Mouse (Mus musculus): ENCODE measurements around the gene Olfr1196.
"Not testable (repeated sequence)": the region's sequence is repeated elsewhere in the genome, so short reads cannot be mapped to it uniquely, and the experiment has no call there.

The Olfr1196 gene

DNA sequence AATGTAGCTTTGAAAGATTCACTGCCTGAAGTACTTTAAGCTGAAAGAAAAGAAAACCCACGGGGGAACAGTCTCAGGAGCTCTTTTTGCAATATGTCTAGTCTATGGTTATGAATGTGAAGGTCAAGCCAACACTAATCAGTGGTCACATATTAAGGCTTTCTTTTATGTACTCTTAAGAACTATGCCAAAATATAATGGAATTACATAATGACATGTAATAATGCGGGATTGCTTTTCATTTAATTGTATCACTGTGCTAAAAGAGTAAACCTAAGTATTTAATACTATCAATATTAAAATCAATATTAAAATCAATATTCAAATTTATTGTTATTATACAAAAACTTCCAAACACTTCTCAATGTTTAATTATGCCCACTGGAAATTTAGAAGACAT, at the start of gene Olfr1196:
TSS of gene Olfr1196 (minus strand) at position 101 of the 400 bp plus-strand sequence.
- no peak for DNase-seq (ENCODE audit: low read depth, low spot score)

DNA sequence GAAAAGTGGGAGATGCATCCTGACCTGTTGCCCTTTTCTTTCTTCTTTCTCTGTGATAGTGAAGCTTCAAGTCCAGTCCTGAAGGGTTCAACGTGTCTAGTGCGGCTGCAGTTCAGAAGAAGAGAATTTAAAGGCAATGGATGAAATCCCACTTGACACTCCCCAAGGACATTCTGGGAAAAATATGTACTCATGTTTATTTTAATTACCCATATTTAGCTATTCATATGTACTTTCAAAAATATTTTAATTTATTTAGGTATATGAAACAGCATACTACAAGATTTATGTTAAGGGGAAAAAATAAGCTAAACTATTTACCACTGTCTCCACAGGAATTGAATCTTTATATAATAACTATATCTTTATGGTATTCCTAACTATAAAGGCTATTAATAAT, 46.9 kb upstream of the Olfr1196 start, which contains the start of gene Olfr1198:
TSS of gene Olfr1198 (minus strand) at position 101 of the 400 bp plus-strand sequence.
- no peak for DNase-seq (ENCODE audit: low read depth, low spot score)

DNA sequence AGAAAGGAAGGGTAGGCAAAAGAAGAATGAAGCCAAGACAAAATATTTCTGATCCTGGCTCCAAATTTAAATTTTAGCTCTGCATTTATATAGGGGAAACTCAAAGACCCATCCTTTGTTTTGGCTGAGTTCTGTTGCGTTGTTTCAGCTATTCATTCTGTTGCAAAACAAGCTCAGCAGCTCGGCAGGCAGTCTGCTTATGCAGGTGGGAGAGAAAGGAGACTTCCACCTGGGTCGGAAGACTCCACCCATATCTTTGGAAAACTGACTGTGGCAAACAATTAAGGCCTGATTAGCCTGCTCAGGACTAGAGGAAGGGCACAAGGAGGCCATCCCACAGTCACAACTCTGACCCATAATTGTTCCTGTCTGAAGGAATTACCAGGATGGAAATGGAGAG, 39.0 kb upstream of the Olfr1196 start:
- no peak for DNase-seq (ENCODE audit: low read depth, low spot score)

DNA sequence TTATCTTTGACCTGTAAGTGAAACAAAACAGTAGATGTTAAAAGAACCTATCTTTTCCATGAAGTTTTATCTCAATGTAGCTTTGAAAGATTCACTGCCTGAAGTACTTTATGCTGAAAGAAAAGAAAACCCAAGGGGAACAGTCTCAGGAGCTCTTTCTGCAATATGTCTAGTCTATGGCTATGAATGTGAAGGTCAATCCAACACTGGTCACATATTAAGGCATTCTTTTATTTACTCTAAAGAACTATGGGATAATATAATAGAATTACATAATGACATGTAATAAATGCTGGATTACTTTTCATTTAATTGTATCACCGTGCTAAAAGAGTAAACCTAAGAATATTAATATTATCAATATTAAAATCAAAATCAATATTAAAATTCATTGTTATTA, 27.9 kb upstream of the Olfr1196 start, which contains the start of gene Olfr1197:
TSS of gene Olfr1197 (minus strand) at position 101 of the 400 bp plus-strand sequence.
- no peak for DNase-seq (ENCODE audit: low read depth, low spot score)

DNA sequence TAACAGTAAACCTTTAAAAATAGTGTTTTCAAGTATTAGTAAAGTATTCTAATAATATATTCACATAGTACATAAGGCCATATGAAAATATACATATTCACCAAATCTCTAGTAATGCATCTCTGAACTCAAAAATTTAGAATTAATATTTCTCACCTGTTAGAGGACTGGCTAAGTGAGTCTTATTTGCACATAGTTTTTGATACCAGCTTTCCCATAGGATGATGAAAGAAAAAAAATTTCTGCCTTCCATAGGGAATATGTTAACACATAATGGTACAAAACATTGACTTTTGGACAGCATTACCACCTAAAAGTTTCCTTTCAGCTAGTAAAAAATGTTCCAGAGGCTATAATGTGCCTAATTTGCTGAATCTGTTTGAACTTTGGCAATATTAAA, 15.3 kb downstream of the Olfr1196 start, which contains the start of gene Olfr1195:
TSS of gene Olfr1195 (minus strand) at position 101 of the 400 bp plus-strand sequence.
- DNase-seq (ENCODE audit: low read depth, low spot score), result no peak

DNA sequence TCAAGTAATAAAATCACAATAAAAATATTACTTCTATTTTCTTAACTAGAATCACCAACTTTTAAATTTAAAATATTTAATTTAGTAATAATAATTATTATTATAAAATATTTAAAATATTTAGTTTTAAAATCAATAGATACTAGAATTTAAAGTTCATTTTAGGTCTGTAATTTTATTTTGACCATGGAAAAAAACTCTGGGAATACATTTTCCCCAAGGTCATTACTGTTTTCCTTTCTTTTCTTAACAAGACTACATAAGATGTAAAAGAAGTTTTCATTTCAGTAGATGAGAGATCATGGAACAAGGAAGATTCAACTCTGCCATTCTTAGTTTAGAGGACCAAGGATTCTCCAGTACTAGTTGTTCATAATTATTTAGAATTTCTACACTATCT, 29.1 kb downstream of the Olfr1196 start, which contains the start of gene Olfr1193:
TSS of gene Olfr1193 (plus strand) at position 301 of the 400 bp plus-strand sequence.
- not testable (repeated sequence) for DNase-seq (ENCODE audit: low read depth, low spot score)

DNA sequence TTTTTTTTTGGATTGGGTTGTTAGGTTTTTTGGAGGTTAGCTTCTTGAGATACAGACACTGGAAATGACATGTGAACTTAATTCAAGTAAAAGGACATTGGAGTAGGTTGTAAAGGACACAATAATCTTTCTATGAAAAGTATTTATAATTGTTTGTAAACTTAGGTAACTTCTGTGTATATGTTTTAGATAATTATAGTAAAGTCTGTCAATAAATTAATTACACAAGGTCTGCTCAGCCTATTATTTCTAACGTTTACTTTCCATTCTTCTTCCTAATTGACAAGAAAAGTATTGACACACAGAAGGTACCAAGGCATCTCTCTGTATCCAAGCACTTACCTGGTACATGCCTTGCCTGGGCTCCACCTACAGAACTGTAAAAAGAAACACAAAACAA, 56.2 kb downstream of the Olfr1196 start, which contains the start of gene Olfr1192-ps1:
TSS of gene Olfr1192-ps1 (plus strand) at position 301 of the 400 bp plus-strand sequence.
- no peak for DNase-seq (ENCODE audit: low read depth, low spot score)
